Mouse (Mus musculus): ENCODE data around the gene Rhbdd3.

GRCm38 (mm10) chr11:5151247-5151630 lies 52.5 kb downstream of the Rhbdd3 start:
- no peak for TF ChIP-seq CTCF (IDR thresholded peaks at IDR 0.05)
- TF ChIP-seq EP300 (IDR thresholded peaks at IDR 0.05; ENCODE audit: insufficient read depth, low read depth, low read length) = no peak

Measured in heart, adult 2 months (tissue).